Mouse (Mus musculus): Measurements from ENCODE around the gene Scml4. TPM values are rescaled to one million over a fixed set of nuclear protein-coding genes. Genes with fewer than 3 reads are reported as not detected.
A peak's percentile ranks its signal among the peaks of the same experiment; 100 is the strongest.

Scml4 gene
- polyA plus RNA-seq, 1 experiment from 2014 or later: 1.3 TPM

- Histone ChIP-seq H3K27me3 (no peaks in the 10 kb centered on the region), H3K27ac (no peak overlapping the region), H3K4me2 (replicated peaks) (no peak overlapping the region), H3K36me3 (peaks cover 14% of the 10 kb centered on the region), H3K9me3 (peaks cover 4% of the 10 kb centered on the region; the same call in 1 of the 2 replicates), H3K4me1 (no peaks in the 10 kb centered on the region), H3K4me3 (no peak overlapping the region), H3K9ac (no peak overlapping the region)
- no peak for ATAC-seq (ENCODE audit: low FRiP score, low read depth)
- 12% methylated on average over 9 of the region's 9 CpGs for WGBS
Observed at GRCm38 (mm10) chr10:42842358-42842757, 17.8 kb upstream of the Scml4 start.

DNA sequence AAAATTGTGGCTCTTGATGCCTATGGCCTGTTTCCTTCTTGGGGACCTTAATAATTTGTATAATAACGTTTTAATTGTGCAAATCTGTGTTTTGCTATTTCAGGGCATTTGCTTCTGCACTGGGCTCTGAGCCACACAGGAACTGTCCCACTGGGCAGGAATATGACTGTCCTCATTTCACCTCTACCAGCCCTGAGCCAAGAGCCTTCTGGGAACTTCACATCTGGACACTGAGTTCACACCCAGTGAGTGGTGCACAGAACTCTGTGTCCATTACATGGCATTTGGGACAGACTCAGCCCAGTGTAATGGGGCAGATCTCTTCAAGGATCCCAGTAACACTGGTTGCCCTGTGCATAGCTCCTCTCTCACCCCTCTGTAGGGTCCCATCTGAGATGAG, 16.8 kb upstream of the Scml4 start:
- Histone ChIP-seq H3K27ac (no peak overlapping the region), H3K4me1 (no peaks in the 10 kb centered on the region), H3K4me3 (no peak overlapping the region), H3K9me3 (peaks cover 4% of the 10 kb centered on the region; the same call in 1 of the 2 replicates), H3K9ac (no peak overlapping the region), H3K27me3 (no peaks in the 10 kb centered on the region), H3K4me2 (replicated peaks) (no peak overlapping the region), H3K36me3 (peaks cover 8% of the 10 kb centered on the region; the same call in 1 of the 2 replicates)
- WGBS: 75% methylated on average over 1 of the region's 1 CpGs
- ATAC-seq (ENCODE audit: low FRiP score, low read depth): no peak

DNA sequence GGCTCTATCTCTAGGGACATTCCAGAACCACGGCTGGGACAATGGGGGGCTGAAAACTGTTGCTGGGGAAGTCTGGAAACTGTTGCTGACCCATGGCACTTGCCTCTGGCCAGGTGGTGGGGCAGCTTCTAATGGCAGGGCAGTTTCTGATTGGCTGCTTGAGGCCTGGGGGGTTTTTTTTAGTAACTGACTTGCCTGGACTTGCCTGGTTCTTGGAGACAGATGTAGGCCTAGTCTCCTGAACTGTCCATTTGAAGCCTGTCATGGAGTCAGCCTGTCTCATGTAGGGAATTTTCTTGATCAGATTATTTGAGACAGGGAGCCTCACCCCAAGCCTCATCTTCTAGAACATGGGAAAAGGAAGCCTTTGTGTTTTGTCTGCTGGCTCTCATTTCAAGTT, 14.7 kb upstream of the Scml4 start:
- Histone ChIP-seq H3K9ac (no peak overlapping the region), H3K9me3 (no peaks in the 10 kb centered on the region), H3K4me2 (replicated peaks) (no peak overlapping the region), H3K27me3 (no peaks in the 10 kb centered on the region), H3K4me1 (no peaks in the 10 kb centered on the region), H3K27ac (no peak overlapping the region), H3K36me3 (no peaks in the 10 kb centered on the region), H3K4me3 (no peak overlapping the region)
- no peak for ATAC-seq (ENCODE audit: low FRiP score, low read depth)
- WGBS: 54% methylated on average over 1 of the region's 1 CpGs

GRCm38 (mm10) chr10:42848179-42849080, 11.7 kb upstream of the Scml4 start:
- no peak for ATAC-seq (ENCODE audit: low FRiP score, low read depth)
- Histone ChIP-seq H3K36me3 (no peaks in the 10 kb centered on the region), H3K27ac (no peak overlapping the region), H3K4me2 (replicated peaks) (no peak overlapping the region), H3K27me3 (no peaks in the 10 kb centered on the region), H3K4me1 (no peaks in the 10 kb centered on the region), H3K9me3 (peaks cover 3% of the 10 kb centered on the region; the same call in 1 of the 2 replicates), H3K4me3 (no peak overlapping the region), H3K9ac (no peak overlapping the region)
- WGBS: 85% methylated on average over 13 of the region's 13 CpGs

- ATAC-seq (ENCODE audit: low FRiP score, low read depth): no peak
- H3K4me3 ChIP-seq: no peak overlapping the region
- no peaks in the 10 kb centered on the region for H3K36me3 ChIP-seq
- H3K27ac ChIP-seq: no peak overlapping the region
- WGBS: 91% methylated on average over 7 of the region's 7 CpGs
- no peaks in the 10 kb centered on the region for H3K4me1 ChIP-seq
- no peak overlapping the region for H3K4me2 ChIP-seq (replicated peaks)
- H3K27me3 ChIP-seq: no peaks in the 10 kb centered on the region
- H3K9me3 ChIP-seq: peaks cover 8% of the 10 kb centered on the region; the same call in 1 of the 2 replicates
- H3K9ac ChIP-seq: no peak overlapping the region
Observed at GRCm38 (mm10) chr10:42849081-42849400, 11.1 kb upstream of the Scml4 start.

- Histone ChIP-seq H3K27ac (no peak overlapping the region), H3K4me3 (no peak overlapping the region), H3K36me3 (no peaks in the 10 kb centered on the region), H3K27me3 (no peaks in the 10 kb centered on the region), H3K4me1 (peaks cover 13% of the 10 kb centered on the region), H3K4me2 (replicated peaks) (no peak overlapping the region), H3K9me3 (peaks cover 8% of the 10 kb centered on the region; the same call in 1 of the 2 replicates), H3K9ac (no peak overlapping the region)
- 62% methylated on average over 4 of the region's 4 CpGs for WGBS
- no peak for ATAC-seq (ENCODE audit: low FRiP score, low read depth)
Observed at GRCm38 (mm10) chr10:42854838-42855237, 5.3 kb upstream of the Scml4 start.

GRCm38 (mm10) chr10:42855250-42855649, 4.9 kb upstream of the Scml4 start:
- Histone ChIP-seq H3K4me2 (replicated peaks) (no peak overlapping the region), H3K27me3 (no peaks in the 10 kb centered on the region), H3K27ac (no peak overlapping the region; the same call in 1 of the 2 replicates), H3K36me3 (no peaks in the 10 kb centered on the region), H3K4me1 (peaks cover 17% of the 10 kb centered on the region), H3K9ac (no peak overlapping the region), H3K4me3 (no peak overlapping the region), H3K9me3 (peaks cover 8% of the 10 kb centered on the region; the same call in 1 of the 2 replicates)
- no peak for ATAC-seq (ENCODE audit: low FRiP score, low read depth)
- WGBS: 44% methylated on average over 5 of the region's 5 CpGs

GRCm38 (mm10) chr10:42856574-42856973, 3.6 kb upstream of the Scml4 start:
- 98% methylated on average over 9 of the region's 9 CpGs for WGBS
- H3K27ac ChIP-seq: no peak overlapping the region
- no peak overlapping the region for H3K9ac ChIP-seq
- no peaks in the 10 kb centered on the region for H3K36me3 ChIP-seq
- H3K4me3 ChIP-seq: no peak overlapping the region
- peaks cover 22% of the 10 kb centered on the region for H3K4me1 ChIP-seq
- ATAC-seq (ENCODE audit: low FRiP score, low read depth): no peak
- H3K4me2 ChIP-seq (replicated peaks): no peak overlapping the region
- H3K9me3 ChIP-seq: peaks cover 8% of the 10 kb centered on the region; the same call in 1 of the 2 replicates
- H3K27me3 ChIP-seq: 0 out of 2 replicates have a peak, but pooled peaks cover 5% of the 10 kb centered on the region

GRCm38 (mm10) chr10:42857021-42857420, 3.1 kb upstream of the Scml4 start:
- no peak overlapping the region for H3K4me2 ChIP-seq (replicated peaks)
- H3K4me3 ChIP-seq: no peak overlapping the region
- H3K27me3 ChIP-seq: 0 out of 2 replicates have a peak, but pooled peaks cover 6% of the 10 kb centered on the region
- peaks cover 8% of the 10 kb centered on the region; the same call in 1 of the 2 replicates for H3K9me3 ChIP-seq
- WGBS: 91% methylated on average over 2 of the region's 2 CpGs
- no peaks in the 10 kb centered on the region for H3K36me3 ChIP-seq
- no peak for ATAC-seq (ENCODE audit: low FRiP score, low read depth)
- no peak overlapping the region for H3K9ac ChIP-seq
- H3K4me1 ChIP-seq: peaks cover 25% of the 10 kb centered on the region
- no peak overlapping the region for H3K27ac ChIP-seq

DNA sequence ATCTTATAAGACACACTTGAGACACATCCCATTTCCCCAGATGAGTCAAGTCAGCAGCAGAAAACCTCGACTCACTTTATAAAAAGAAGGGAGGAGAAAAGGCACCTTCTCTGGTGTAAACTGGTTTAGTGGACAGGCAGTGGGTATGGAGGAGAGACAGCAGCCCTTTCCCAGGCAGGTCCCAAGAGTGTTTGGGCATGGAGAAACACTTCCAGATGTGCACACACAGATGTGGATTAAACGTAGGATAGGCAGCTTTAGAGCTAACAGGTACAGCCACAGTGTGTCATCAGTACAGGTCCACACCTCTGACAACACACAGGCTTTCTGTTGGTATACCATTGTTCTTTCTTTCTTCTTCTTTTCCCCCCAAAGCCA, 400 bp upstream of the Scml4 start:
- no peak for ATAC-seq (ENCODE audit: low FRiP score, low read depth)
- H3K4me3 ChIP-seq: no peak overlapping the region
- 10% methylated on average over 2 of the region's 2 CpGs for WGBS

DNA sequence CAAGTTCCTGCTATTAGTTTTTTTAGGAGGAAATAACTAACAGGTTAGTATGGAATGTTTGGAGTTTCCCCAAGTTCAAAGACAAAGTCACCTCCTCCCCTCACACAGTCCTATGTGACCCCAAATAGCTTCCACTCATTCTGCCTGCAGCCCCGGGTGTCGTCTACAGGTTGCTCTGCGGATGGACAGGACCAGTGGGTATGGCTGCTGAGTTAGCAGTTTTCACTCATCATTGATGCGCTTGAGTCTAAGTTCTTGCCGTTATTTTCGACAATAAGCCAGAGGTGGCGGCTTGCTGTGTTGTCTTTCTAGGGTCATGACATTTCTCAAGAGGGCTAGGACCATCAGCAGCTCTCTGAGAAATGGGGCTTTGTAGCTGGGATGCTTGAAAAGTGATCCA, 1.3 kb downstream of the Scml4 start:
- Histone ChIP-seq H3K27ac (no peak overlapping the region), H3K4me1 (peaks cover 50% of the 10 kb centered on the region), H3K4me2 (replicated peaks) (no peak overlapping the region), H3K27me3 (0 out of 2 replicates have a peak, but pooled peaks cover 6% of the 10 kb centered on the region), H3K9ac (no peak overlapping the region), H3K9me3 (no peaks in the 10 kb centered on the region), H3K36me3 (no peaks in the 10 kb centered on the region), H3K4me3 (no peak overlapping the region)
- no peak for ATAC-seq (ENCODE audit: low FRiP score, low read depth)
- WGBS: 80% methylated on average over 7 of the region's 7 CpGs

More for the DNA sequence above, 400 bp upstream of the Scml4 start:
- Histone ChIP-seq H3K4me2 (replicated peaks) (peak overlapping the region; percentile 55), H3K27me3 (0 out of 2 replicates have a peak, but pooled peaks cover 6% of the 10 kb centered on the region), H3K27ac (no peak overlapping the region), H3K9ac (no peak overlapping the region), H3K36me3 (no peaks in the 10 kb centered on the region), H3K4me1 (peaks cover 48% of the 10 kb centered on the region), H3K9me3 (no peaks in the 10 kb centered on the region)

GRCm38 (mm10) chr10:42862102-42862740, 2.1 kb downstream of the Scml4 start:
- WGBS: 23% methylated on average over 13 of the region's 13 CpGs
- H3K27ac ChIP-seq: no peak overlapping the region

More at GRCm38 (mm10) chr10:42862102-42862740, 2.1 kb downstream of the Scml4 start:
- Histone ChIP-seq H3K4me1 (peaks cover 50% of the 10 kb centered on the region), H3K27me3 (0 out of 2 replicates have a peak, but pooled peaks cover 6% of the 10 kb centered on the region), H3K4me2 (replicated peaks) (peak overlapping the region; percentile 70), H3K9ac (no peak overlapping the region), H3K36me3 (no peaks in the 10 kb centered on the region), H3K4me3 (peak overlapping the region; percentile 17), H3K9me3 (no peaks in the 10 kb centered on the region)
- ATAC-seq (ENCODE audit: low FRiP score, low read depth): no peak

Measured in limb, embryonic 13.5 days (tissue).